Mouse (Mus musculus): Measurements from ENCODE around the gene Vmn2r98.
"Not testable (repeated sequence)": the region's sequence is repeated elsewhere in the genome, so short reads cannot be mapped to it uniquely, and the experiment has no call there.

Vmn2r98 gene

DNA sequence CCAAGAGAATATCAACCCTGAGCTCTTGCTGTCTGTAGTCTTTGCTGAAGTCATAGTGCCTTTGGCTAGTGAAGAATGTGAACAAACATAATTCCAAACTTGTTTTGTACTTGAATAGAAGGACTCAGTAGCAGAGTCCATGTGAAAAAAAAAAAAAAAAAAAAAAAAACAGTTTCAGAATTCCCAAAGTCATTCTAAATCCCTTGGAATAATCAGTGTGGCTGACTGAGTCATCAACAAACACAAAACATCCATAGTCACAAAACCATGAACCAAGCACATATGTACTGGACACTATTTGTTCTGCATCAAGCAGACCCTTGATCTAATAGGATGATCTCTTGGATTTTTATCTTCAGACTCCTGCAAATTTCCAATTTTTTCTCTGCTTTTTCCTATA is at the start of gene Vmn2r98:
TSS of gene Vmn2r98 (plus strand) at position 301 of the 400 bp plus-strand sequence.
- not testable (repeated sequence) for DNase-seq (ENCODE audit: low read depth, low spot score)

DNA sequence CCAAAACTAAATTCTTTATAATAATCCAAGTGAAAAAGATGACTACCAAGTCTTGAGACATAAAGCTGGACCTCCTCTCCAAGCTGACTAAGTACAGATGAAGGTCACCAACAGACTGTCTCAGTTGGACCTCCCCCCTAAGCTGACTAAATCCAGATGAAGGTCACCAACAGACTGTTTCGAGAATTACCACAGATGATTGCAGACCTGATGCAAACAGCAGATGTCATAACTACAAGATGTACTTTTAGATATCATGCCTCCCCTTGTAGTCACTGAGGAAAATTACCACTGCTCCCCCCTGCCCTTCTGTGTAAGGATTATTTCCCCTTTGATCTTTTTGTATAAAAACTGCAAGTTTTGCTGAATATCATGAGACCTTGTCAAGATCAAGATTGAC is 21.8 kb upstream of the Vmn2r98 start:
- not testable (repeated sequence) for DNase-seq (ENCODE audit: low read depth, low spot score)

DNA sequence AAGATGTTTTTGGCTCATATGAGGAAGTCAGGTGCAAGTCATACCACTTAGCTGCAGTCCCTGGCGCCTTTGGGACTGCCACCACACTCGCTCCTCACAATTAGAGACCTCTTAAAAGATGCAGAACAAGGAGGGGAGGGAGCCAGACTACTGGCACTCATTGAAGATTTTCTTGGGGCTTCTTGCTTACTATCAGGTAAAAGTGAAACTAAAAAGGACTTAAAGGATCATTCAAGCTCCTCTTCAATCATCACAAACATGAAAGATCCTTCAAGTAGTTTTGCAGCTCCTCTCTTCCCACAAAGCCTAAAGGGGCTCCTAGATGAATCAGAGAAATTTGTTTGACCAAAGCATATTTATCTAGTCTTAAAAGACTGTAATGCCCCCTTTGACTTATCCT is 21.3 kb upstream of the Vmn2r98 start:
- no peak for DNase-seq (ENCODE audit: low read depth, low spot score)

DNA sequence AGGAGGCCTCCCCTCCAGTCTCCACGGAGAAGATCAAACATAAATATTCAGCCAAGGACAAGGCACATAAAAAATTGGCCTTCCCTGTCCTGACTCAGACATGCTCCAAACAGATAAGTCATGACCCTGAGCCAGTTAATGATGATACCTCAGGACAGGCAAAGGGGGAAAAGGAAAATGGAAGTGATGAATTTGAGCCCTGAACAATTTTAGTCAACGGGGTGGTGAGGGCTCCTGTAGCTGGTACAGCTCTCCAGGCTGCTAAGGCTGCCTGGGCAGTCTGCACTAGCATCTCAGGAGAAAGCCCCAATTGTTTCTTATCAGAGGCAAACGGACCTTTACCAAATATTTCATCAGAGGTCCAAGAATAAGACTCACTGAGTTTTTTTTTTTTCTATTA is 20.5 kb upstream of the Vmn2r98 start:
- no peak for DNase-seq (ENCODE audit: low read depth, low spot score)
